Mouse (Mus musculus) lung, postnatal 25 days (tissue): Measurements from ENCODE around the gene Zfp560.
"Not testable (repeated sequence)": the region's sequence is repeated elsewhere in the genome, so short reads cannot be mapped to it uniquely, and the experiment has no call there.

Experiments used
- DNase-seq: peaks from one replicate; pipeline ENCODE4 v3.0.0; 2022; ENCODE audit warnings: low spot score

The Zfp560 gene

DNA sequence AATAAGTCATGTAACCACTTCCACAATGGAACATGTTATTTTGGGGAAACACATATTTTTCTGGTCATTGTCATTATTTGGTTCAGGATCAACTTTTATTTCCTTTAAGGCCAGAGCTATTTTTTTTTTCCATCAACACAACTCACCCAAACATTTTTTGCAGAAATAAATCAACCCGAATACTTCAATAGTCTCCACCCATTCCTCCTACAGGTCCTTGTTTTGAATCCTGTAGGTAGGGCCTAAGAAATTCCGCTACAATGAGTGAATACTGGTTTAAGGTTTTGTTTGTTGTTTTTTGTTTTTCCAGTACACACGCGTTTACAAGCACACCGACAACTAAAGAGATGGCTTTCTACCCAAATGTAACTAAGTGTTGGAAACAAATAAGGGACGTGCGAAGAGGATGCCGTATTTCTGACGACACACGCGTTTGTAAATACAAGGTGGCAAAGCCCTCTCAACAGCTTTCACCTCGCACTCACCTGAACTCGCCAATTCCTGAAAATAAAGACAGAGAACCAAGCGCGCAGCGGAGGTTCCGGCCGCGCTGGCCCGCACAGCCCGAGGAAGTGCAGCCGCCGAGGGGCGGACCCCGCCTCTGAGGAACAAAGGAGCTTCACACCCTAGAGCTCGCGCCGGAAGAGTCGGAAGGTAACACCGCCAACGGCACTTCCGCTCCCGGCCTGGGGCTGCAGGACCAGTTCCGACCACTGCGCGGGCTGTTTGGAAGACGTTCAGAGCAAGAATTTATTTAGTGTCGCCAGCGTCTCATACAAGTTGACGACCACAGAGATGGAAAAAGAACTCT, at the start of gene Zfp560:
Gene Zfp560 (minus strand): TSS at position 646 of the 811 bp plus-strand sequence.
- peak; percentile 86 for DNase-seq

GRCm38 (mm10) chr9:20430004-20430403, 45.0 kb upstream of the Zfp560 start:
- DNase-seq: no peak

DNA sequence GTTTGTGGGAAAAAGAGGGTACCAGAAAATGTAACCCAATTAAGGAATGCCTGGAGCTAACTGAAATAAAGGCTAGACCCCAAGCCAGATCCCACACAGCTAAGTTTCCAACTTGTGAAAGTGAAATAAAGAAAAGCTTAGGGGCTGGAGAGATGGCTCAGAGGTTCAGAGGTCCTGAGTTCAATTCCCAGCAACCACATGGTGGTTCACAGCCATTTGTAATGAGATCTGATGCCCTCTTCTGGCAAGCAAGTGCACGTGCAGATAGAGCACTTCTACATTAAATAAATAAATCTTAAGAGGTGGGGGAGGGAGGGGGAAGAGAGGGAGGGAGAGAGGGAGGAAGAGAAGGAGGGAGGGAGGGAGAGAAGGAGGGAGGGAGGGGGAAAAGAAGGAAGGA, 26.5 kb upstream of the Zfp560 start:
- DNase-seq: no peak

DNA sequence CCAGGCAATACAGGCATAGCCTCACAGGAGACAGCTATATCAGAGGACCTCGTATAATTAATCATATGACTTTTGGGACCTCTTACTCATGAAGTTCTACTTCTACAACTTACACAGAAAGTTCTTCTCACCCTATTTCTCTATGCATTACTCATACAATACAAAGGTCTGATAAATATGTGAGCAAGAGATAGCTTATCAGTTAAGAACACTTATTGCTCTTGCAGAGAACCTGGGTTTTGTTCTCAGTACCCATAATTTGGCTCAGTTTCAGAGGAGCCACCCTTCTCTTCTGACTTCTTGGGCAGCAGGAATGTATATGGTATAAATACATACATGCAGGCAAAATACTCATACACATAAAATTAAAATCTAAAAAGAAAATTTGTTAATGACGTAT, 24.3 kb upstream of the Zfp560 start:
- no peak for DNase-seq

- DNase-seq: no peak
Measured at GRCm38 (mm10) chr9:20385343-20385703, 346 bp upstream of the Zfp560 start.

GRCm38 (mm10) chr9:20383659-20384058, 1.3 kb downstream of the Zfp560 start:
- no peak for DNase-seq

DNA sequence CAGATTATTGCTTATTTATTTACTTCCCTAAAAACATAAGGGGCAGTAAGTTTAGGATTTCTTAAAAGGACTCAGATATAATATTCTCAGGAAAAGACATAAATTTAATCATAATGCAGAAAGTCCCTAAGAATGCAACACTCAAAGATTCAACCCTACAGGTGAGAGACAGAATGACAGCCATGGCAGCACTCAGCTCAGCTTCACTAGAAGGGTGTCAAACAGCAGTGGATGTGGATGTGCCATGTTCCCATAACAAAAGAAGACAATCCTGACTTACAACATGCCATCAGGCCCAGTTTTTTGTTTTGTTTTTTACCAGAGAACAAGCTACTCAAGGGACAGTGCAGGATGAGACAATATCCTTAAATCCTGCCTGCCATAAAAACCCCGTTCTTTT, 10.3 kb downstream of the Zfp560 start:
- no peak for DNase-seq

DNA sequence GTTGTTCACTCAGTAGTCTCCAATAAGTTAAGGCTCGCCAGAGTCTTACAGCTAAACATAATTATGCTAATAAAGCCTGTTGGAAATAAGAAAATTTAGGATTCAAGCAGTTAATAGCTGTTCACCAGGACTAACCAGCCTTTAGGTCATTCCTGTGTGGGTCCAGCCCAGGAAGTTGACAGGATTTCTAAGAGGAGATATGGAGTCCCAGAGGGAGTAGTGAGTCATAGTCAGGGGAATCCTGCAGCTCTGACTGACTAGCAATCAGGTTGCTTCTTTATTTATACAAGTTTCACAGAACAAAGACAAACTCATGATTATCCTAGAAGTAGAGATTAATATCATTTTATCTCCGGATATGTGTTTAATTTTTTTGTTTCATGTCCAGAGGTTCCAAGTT, 17.7 kb downstream of the Zfp560 start:
- no peak for DNase-seq

GRCm38 (mm10) chr9:20348501-20348900, 36.5 kb downstream of the Zfp560 start:
- DNase-seq: no peak

- no peak for DNase-seq
Measured at GRCm38 (mm10) chr9:20335994-20336393, 49.0 kb downstream of the Zfp560 start, which contains the start of gene Olfr18. TSS of gene Olfr18 (minus strand) at chr9:20336094.

DNA sequence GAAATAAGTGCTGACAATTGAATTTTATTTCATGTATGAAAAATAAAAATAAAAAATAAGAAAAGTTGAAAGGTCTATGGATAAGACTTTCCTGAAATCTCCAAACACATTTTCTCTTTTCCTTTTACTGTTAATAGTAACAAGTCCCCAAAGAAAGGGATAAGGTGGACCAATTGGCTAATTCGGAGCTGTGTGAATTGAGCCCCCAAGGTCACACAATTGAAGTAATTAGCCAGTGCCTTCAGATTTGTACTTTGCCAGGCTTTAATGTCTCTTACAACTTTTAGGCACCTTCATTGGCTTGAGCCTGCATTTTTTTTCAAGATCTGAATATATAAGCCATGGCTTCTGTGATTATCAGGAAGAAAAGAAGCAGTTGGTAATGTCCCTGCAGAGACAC, 86.7 kb downstream of the Zfp560 start, which contains the start of gene Olfr873:
Gene Olfr873 (plus strand): TSS at position 301 of the 400 bp plus-strand sequence.
- no peak for DNase-seq

- not testable (repeated sequence) for DNase-seq
Measured at GRCm38 (mm10) chr9:20295562-20295961, 89.4 kb downstream of the Zfp560 start.
